ENCODE assay signal across 8 mouse cellular contexts in genomic region chr4:130138441-130139213, GRCm38 (mm10). TPM values are rescaled to one million over a fixed set of nuclear protein-coding genes. Genes with fewer than 3 reads are reported as not detected.
A peak's percentile ranks its signal among the peaks of the same experiment; 100 is the strongest.
DNase-seq lines count a peak whose midpoint lies in the region; ATAC-seq and TF ChIP-seq lines count a peak whose summit lies in the region.

No protein-coding gene starts in this region.

- 1% methylated on average over 56 of the region's 57 CpGs for WGBS in embryonic facial prominence, embryonic 15.5 days
- under 1% methylated on average over 55 of the region's 57 CpGs for WGBS in heart, embryonic 13.5 days
- WGBS in kidney, postnatal 0 days: under 1% methylated on average over 52 of the region's 57 CpGs
- 2% methylated on average over 57 of the region's 57 CpGs for WGBS in liver, embryonic 14.5 days (ENCODE audit: insufficient replicate concordance)
- under 1% methylated on average over 56 of the region's 57 CpGs for WGBS in neural tube, embryonic 12.5 days
- WGBS in thymus, adult 2 months: 2% methylated on average over 55 of the region's 57 CpGs

- ATAC-seq in embryonic facial prominence, embryonic 15.5 days (ENCODE audit: insufficient number of reproducible peaks, low FRiP score, low TSS enrichment, low read depth): 0 out of 2 replicates have a peak, but pooled peaks have one; percentile 43
- peak; percentile 9; the same call in 1 of the 2 replicates for ATAC-seq in heart, embryonic 13.5 days (ENCODE audit: extremely low read depth, insufficient number of reproducible peaks, low FRiP score, low TSS enrichment)
- peak; percentile 30; the same call in 1 of the 2 replicates for ATAC-seq in kidney, postnatal 0 days (replicated peaks; ENCODE audit: low FRiP score, low read depth)
- no peak for ATAC-seq in liver, embryonic 14.5 days (ENCODE audit: insufficient read depth)
- peak; percentile 73 for ATAC-seq in neural tube, embryonic 12.5 days (ENCODE audit: low FRiP score, low read depth)

- H3K27ac ChIP-seq in embryonic facial prominence, embryonic 15.5 days (replicated peaks): no peak overlapping the region
- no peak overlapping the region for H3K27ac ChIP-seq in heart, embryonic 13.5 days (replicated peaks)
- H3K27ac ChIP-seq in kidney, postnatal 0 days: no peak overlapping the region
- H3K27ac ChIP-seq in liver, embryonic 14.5 days: no peak overlapping the region
- H3K27ac ChIP-seq in neural tube, embryonic 12.5 days: no peak overlapping the region
- no peak overlapping the region for H3K27ac ChIP-seq in thymus, adult 2 months (ENCODE audit: control insufficient read depth, insufficient read depth, low read length)

- peak; percentile 89 for TF ChIP-seq CTCF in C2C12 (IDR thresholded peaks at IDR 0.05; ENCODE audit: control insufficient read depth, insufficient read depth, insufficient read length)
- peak; percentile 93 for TF ChIP-seq CTCF in kidney, postnatal 0 days (IDR thresholded peaks at IDR 0.05; ENCODE audit: low read depth)
- peak; percentile 89 for TF ChIP-seq CTCF in liver, embryonic 14.5 days (IDR thresholded peaks at IDR 0.05; ENCODE audit: low read depth)
- peak; percentile 88 for TF ChIP-seq CTCF in thymus, adult 2 months (IDR thresholded peaks at IDR 0.05; ENCODE audit: borderline replicate concordance, control insufficient read depth, extremely low read depth, insufficient read depth, low read length, poor library complexity)

- H3K4me3 ChIP-seq in C2C12 (ENCODE audit: insufficient read depth, poor library complexity, severe bottlenecking): no peak overlapping the region
- H3K4me3 ChIP-seq in embryonic facial prominence, embryonic 15.5 days (replicated peaks): peak overlapping the region; percentile 35
- peak overlapping the region; percentile 51 for H3K4me3 ChIP-seq in heart, embryonic 13.5 days
- H3K4me3 ChIP-seq in kidney, postnatal 0 days (replicated peaks; ENCODE audit: low read depth, low read length): peak overlapping the region; percentile 27
- no peak overlapping the region for H3K4me3 ChIP-seq in liver, embryonic 14.5 days (ENCODE audit: insufficient read depth in 1 of 2, low read depth in 2 of 2, low read length in 2 of 2)
- H3K4me3 ChIP-seq in neural tube, embryonic 12.5 days: peak overlapping the region; percentile 34
- no peak overlapping the region for H3K4me3 ChIP-seq in thymus, adult 2 months (ENCODE audit: control insufficient read depth, insufficient read depth, low read length)

- peak overlapping the region; percentile 24; the same call in 1 of the 2 replicates for H3K9ac ChIP-seq in embryonic facial prominence, embryonic 15.5 days
- peak overlapping the region; percentile 75 for H3K9ac ChIP-seq in heart, embryonic 13.5 days
- H3K9ac ChIP-seq in kidney, postnatal 0 days (ENCODE audit: low read depth, low read length): no peak overlapping the region; the same call in 1 of the 2 replicates
- no peak overlapping the region for H3K9ac ChIP-seq in liver, embryonic 14.5 days (replicated peaks)
- H3K9ac ChIP-seq in neural tube, embryonic 12.5 days: peak overlapping the region; percentile 48

- peaks cover 19% of the 10 kb centered on the region for H3K4me1 ChIP-seq in embryonic facial prominence, embryonic 15.5 days
- H3K4me1 ChIP-seq in heart, embryonic 13.5 days: peaks cover 26% of the 10 kb centered on the region
- H3K4me1 ChIP-seq in kidney, postnatal 0 days (replicated peaks; ENCODE audit: insufficient read depth, low read length): peaks cover 8% of the 10 kb centered on the region; the same call in 1 of the 2 replicates
- H3K4me1 ChIP-seq in liver, embryonic 14.5 days (replicated peaks; ENCODE audit: control insufficient read depth in 2 of 2, insufficient read depth in 2 of 2, low read length in 1 of 2): no peaks in the 10 kb centered on the region
- H3K4me1 ChIP-seq in neural tube, embryonic 12.5 days: peaks cover 27% of the 10 kb centered on the region
- H3K4me1 ChIP-seq in thymus, adult 2 months (replicated peaks; ENCODE audit: control insufficient read depth, insufficient read depth, low read length): no peaks in the 10 kb centered on the region

- H3K9me3 ChIP-seq in embryonic facial prominence, embryonic 15.5 days (replicated peaks): no peaks in the 10 kb centered on the region
- no peaks in the 10 kb centered on the region for H3K9me3 ChIP-seq in heart, embryonic 13.5 days
- H3K9me3 ChIP-seq in kidney, postnatal 0 days (replicated peaks; ENCODE audit: low read length): no peaks in the 10 kb centered on the region
- no peaks in the 10 kb centered on the region for H3K9me3 ChIP-seq in liver, embryonic 14.5 days (ENCODE audit: control insufficient read depth, low read length)
- no peaks in the 10 kb centered on the region for H3K9me3 ChIP-seq in neural tube, embryonic 12.5 days

- peak overlapping the region; percentile 62 for H3K4me2 ChIP-seq in embryonic facial prominence, embryonic 15.5 days (replicated peaks)
- H3K4me2 ChIP-seq in heart, embryonic 13.5 days: peak overlapping the region; percentile 83
- H3K4me2 ChIP-seq in kidney, postnatal 0 days (ENCODE audit: low read length): peak overlapping the region; percentile 60
- no peak overlapping the region; the same call in 1 of the 2 replicates for H3K4me2 ChIP-seq in liver, embryonic 14.5 days (ENCODE audit: low read depth)
- H3K4me2 ChIP-seq in neural tube, embryonic 12.5 days (replicated peaks): peak overlapping the region; percentile 81

- peak; percentile 80 to 89 for DNase-seq in adrenal gland, postnatal 36 days
- DNase-seq in kidney, postnatal 0 days (ENCODE audit: low spot score): peak; percentile 88
- DNase-seq in liver, embryonic 14.5 days (ENCODE audit: low read depth in 3 of 3, low spot score in 3 of 3): peak in 1 of 3 experiments; percentile 9
- DNase-seq in thymus, adult 2 months: peak; percentile 57

- no peak overlapping the region for H3ac ChIP-seq in C2C12 (ENCODE audit: control insufficient read depth, insufficient read length, low read depth)

- H3K27me3 ChIP-seq in C2C12 (ENCODE audit: control insufficient read depth, insufficient read depth, insufficient read length): peaks cover 52% of the 10 kb centered on the region
- peaks cover 61% of the 10 kb centered on the region for H3K27me3 ChIP-seq in embryonic facial prominence, embryonic 15.5 days
- H3K27me3 ChIP-seq in heart, embryonic 13.5 days (replicated peaks): peaks cover 92% of the 10 kb centered on the region
- H3K27me3 ChIP-seq in kidney, postnatal 0 days (ENCODE audit: insufficient read depth, low read length): peaks cover 19% of the 10 kb centered on the region
- peaks cover 32% of the 10 kb centered on the region for H3K27me3 ChIP-seq in liver, embryonic 14.5 days (ENCODE audit: control insufficient read depth, insufficient read depth, low read length)
- H3K27me3 ChIP-seq in neural tube, embryonic 12.5 days (replicated peaks): peaks cover 56% of the 10 kb centered on the region
- H3K27me3 ChIP-seq in thymus, adult 2 months (ENCODE audit: control insufficient read depth, insufficient read depth, low read length): no peaks in the 10 kb centered on the region; the same call in 1 of the 2 replicates

- no peak for TF ChIP-seq EP300 in liver, embryonic 14.5 days (IDR thresholded peaks at IDR 0.05; ENCODE audit: low read depth)

- TF ChIP-seq POLR2A in thymus, adult 2 months (IDR thresholded peaks at IDR 0.05; ENCODE audit: control insufficient read depth, extremely low read depth, insufficient read depth, low read length, poor library complexity): no peak

- no peaks in the 10 kb centered on the region for H3K79me2 ChIP-seq in C2C12 (ENCODE audit: control insufficient read depth, insufficient read depth)

- H3K36me3 ChIP-seq in C2C12 (ENCODE audit: control insufficient read depth, insufficient read depth): no peaks in the 10 kb centered on the region
- H3K36me3 ChIP-seq in embryonic facial prominence, embryonic 15.5 days: no peaks in the 10 kb centered on the region
- H3K36me3 ChIP-seq in heart, embryonic 13.5 days: no peaks in the 10 kb centered on the region
- no peaks in the 10 kb centered on the region for H3K36me3 ChIP-seq in kidney, postnatal 0 days (ENCODE audit: insufficient read depth, low read length)
- no peaks in the 10 kb centered on the region for H3K36me3 ChIP-seq in liver, embryonic 14.5 days (replicated peaks; ENCODE audit: control insufficient read depth, insufficient read depth, low read depth)
- no peaks in the 10 kb centered on the region for H3K36me3 ChIP-seq in neural tube, embryonic 12.5 days
- no peaks in the 10 kb centered on the region for H3K36me3 ChIP-seq in thymus, adult 2 months (ENCODE audit: control insufficient read depth, insufficient read depth, low read length)

- no peaks in the 10 kb centered on the region for H3K79me3 ChIP-seq in C2C12 (ENCODE audit: low read depth)

RNA-seq across cellular contexts. Expression of gene Hcrtr1, which starts 0.5 kb away (rescaled TPM):
- not detected for polyA plus RNA-seq in C2C12 (2012; fragmentation: generic; extraction: Trizol)
- total RNA-seq in adrenal gland, postnatal 36 days (2021): under 1 TPM; 0.40 to 0.46 TPM
- polyA plus RNA-seq in embryonic facial prominence, embryonic 15.5 days (2015; fragmentation: Nextera tagmentation; extraction: Ambion mirVana): 0.16 TPM in 1 of 2 replicates, not detected in the other
- polyA plus RNA-seq in heart, embryonic 13.5 days (2015; fragmentation: Nextera tagmentation; extraction: Ambion mirVana): 0.32 TPM in 1 of 2 replicates, not detected in the other
- 0.36 and 0.46 TPM in 2 replicates for polyA plus RNA-seq in kidney, postnatal 0 days (2015; fragmentation: Nextera tagmentation; extraction: Ambion mirVana)
- polyA plus RNA-seq in liver, embryonic 14.5 days (2012; rRNA removed): 0.04 TPM in 1 of 2 replicates, not detected in the other
- not detected in 2 replicates for polyA plus RNA-seq in liver, embryonic 14.5 days (2014; fragmentation: Nextera tagmentation; extraction: Ambion mirVana)
- 0.52 and 0.62 TPM in 2 replicates for polyA plus RNA-seq in neural tube, embryonic 12.5 days (2016; fragmentation: Nextera tagmentation; extraction: Ambion mirVana)
- 0.30 and 1.1 TPM in 2 replicates for polyA plus RNA-seq in thymus, adult 2 months (2012; rRNA removed)

RNA-seq across cellular contexts. Expression of gene Pef1, which starts 36.3 kb away (rescaled TPM):
- polyA plus RNA-seq in C2C12 (2012; fragmentation: generic; extraction: Trizol): 49.7 TPM
- 10 to 100 TPM; 74.4 to 84.0 TPM for total RNA-seq in adrenal gland, postnatal 36 days (2021)
- 68.6 and 71.0 TPM in 2 replicates for polyA plus RNA-seq in embryonic facial prominence, embryonic 15.5 days (2015; fragmentation: Nextera tagmentation; extraction: Ambion mirVana)
- polyA plus RNA-seq in heart, embryonic 13.5 days (2015; fragmentation: Nextera tagmentation; extraction: Ambion mirVana): 53.6 and 57.9 TPM in 2 replicates
- 73.6 and 77.6 TPM in 2 replicates for polyA plus RNA-seq in kidney, postnatal 0 days (2015; fragmentation: Nextera tagmentation; extraction: Ambion mirVana)
- 24.9 and 31.4 TPM in 2 replicates for polyA plus RNA-seq in liver, embryonic 14.5 days (2012; rRNA removed)
- 38.9 and 41.3 TPM in 2 replicates for polyA plus RNA-seq in liver, embryonic 14.5 days (2014; fragmentation: Nextera tagmentation; extraction: Ambion mirVana)
- 64.8 and 66.7 TPM in 2 replicates for polyA plus RNA-seq in neural tube, embryonic 12.5 days (2016; fragmentation: Nextera tagmentation; extraction: Ambion mirVana)
- polyA plus RNA-seq in thymus, adult 2 months (2012; rRNA removed): 103 and 105 TPM in 2 replicates

RNA-seq across cellular contexts. Expression of gene Tinagl1, which starts 36.3 kb away (rescaled TPM):
- polyA plus RNA-seq in C2C12 (2012; fragmentation: generic; extraction: Trizol): 64.1 TPM
- 100 to 1,000 TPM; 103 to 217 TPM for total RNA-seq in adrenal gland, postnatal 36 days (2021)
- 26.5 and 27.4 TPM in 2 replicates for polyA plus RNA-seq in embryonic facial prominence, embryonic 15.5 days (2015; fragmentation: Nextera tagmentation; extraction: Ambion mirVana)
- 47.4 and 53.0 TPM in 2 replicates for polyA plus RNA-seq in heart, embryonic 13.5 days (2015; fragmentation: Nextera tagmentation; extraction: Ambion mirVana)
- 123 and 127 TPM in 2 replicates for polyA plus RNA-seq in kidney, postnatal 0 days (2015; fragmentation: Nextera tagmentation; extraction: Ambion mirVana)
- 24.4 and 27.0 TPM in 2 replicates for polyA plus RNA-seq in liver, embryonic 14.5 days (2012; rRNA removed)
- 18.2 and 20.7 TPM in 2 replicates for polyA plus RNA-seq in liver, embryonic 14.5 days (2014; fragmentation: Nextera tagmentation; extraction: Ambion mirVana)
- polyA plus RNA-seq in neural tube, embryonic 12.5 days (2016; fragmentation: Nextera tagmentation; extraction: Ambion mirVana): 5.0 and 5.5 TPM in 2 replicates
- polyA plus RNA-seq in thymus, adult 2 months (2012; rRNA removed): 32.7 and 40.3 TPM in 2 replicates

Comparison
In these comparisons a context has a peak if more than half of its experiments do, and no peak if none do; other contexts are left out.
1. H3K4me3 ChIP-seq: peak in embryonic facial prominence, embryonic 15.5 days (single experiment), heart, embryonic 13.5 days (single experiment), kidney, postnatal 0 days (single experiment) and neural tube, embryonic 12.5 days (single experiment); none in C2C12 (single experiment), liver, embryonic 14.5 days (0 of 2) and thymus, adult 2 months (single experiment).
2. H3K9ac ChIP-seq: peak in embryonic facial prominence, embryonic 15.5 days (single experiment), heart, embryonic 13.5 days (single experiment) and neural tube, embryonic 12.5 days (single experiment); none in kidney, postnatal 0 days (single experiment) and liver, embryonic 14.5 days (single experiment).
3. Peak in every context shown above with its lines, with median percentiles within 50 percentile points of each other: CTCF ChIP-seq.